Comparison of ENCODE assay signal across 8 mouse cellular contexts in genomic region chr6:122763844-122764445, GRCm38 (mm10). TPM values are rescaled to one million over a fixed set of nuclear protein-coding genes. Genes with fewer than 3 reads are reported as not detected.
DNase-seq lines count a peak whose midpoint lies in the region; ATAC-seq and TF ChIP-seq lines count a peak whose summit lies in the region.

No protein-coding gene starts in this region.

- ATAC-seq in hematopoietic stem cell, adult 5-6 weeks (replicated peaks in 1 of 2; ENCODE audit: insufficient read depth in 1 of 2, low FRiP score in 2 of 2, low TSS enrichment in 1 of 2, low read depth in 1 of 2, poor library complexity in 2 of 2, severe bottlenecking in 2 of 2) = peak; percentile 34 to 58
- ATAC-seq in megakaryocyte, adult 5-6 weeks (ENCODE audit: poor library complexity, severe bottlenecking) = peak; percentile 41

- TF ChIP-seq POLR2A in ES-Bruce4 (IDR thresholded peaks at IDR 0.05; ENCODE audit: insufficient read depth, low read length) = no peak

- TF ChIP-seq EP300 in ES-Bruce4 (IDR thresholded peaks at IDR 0.05; ENCODE audit: insufficient read depth, low read depth, low read length) = no peak

- H3K4me3 ChIP-seq in gastrocnemius, adult 2 months = peak overlapping the region; percentile 71
- H3K4me3 ChIP-seq in ES-Bruce4 (ENCODE audit: low read depth, low read length) = peak overlapping the region; percentile 49

- H3K9me3 ChIP-seq in ES-Bruce4 (replicated peaks; ENCODE audit: control insufficient read depth, insufficient read depth, low read length, poor library complexity, severe bottlenecking) = no peaks in the 10 kb centered on the region

- TF ChIP-seq CTCF in gastrocnemius, adult 2 months (IDR thresholded peaks at IDR 0.05) = no peak
- no peak for TF ChIP-seq CTCF in ES-Bruce4 (IDR thresholded peaks at IDR 0.05; ENCODE audit: low read depth, low read length)

- H3K9ac ChIP-seq in ES-Bruce4 (ENCODE audit: low read depth, poor library complexity, severe bottlenecking) = peak overlapping the region; percentile 56

- H3K4me1 ChIP-seq in ES-Bruce4 (ENCODE audit: control insufficient read depth, insufficient read depth, low read length) = peaks cover 6% of the 10 kb centered on the region

- no peaks in the 10 kb centered on the region for H3K27me3 ChIP-seq in ES-Bruce4 (ENCODE audit: control insufficient read depth, insufficient read depth, low read length, poor library complexity, severe bottlenecking)

- H3K27ac ChIP-seq in gastrocnemius, adult 2 months = no peak overlapping the region
- peak overlapping the region; percentile 97 for H3K27ac ChIP-seq in ES-Bruce4 (ENCODE audit: insufficient read depth, low read length)

- DNase-seq in gastrocnemius, adult 2 months = no peak
- no peak for DNase-seq in gastrocnemius, postnatal 4 days (ENCODE audit: low spot score in 2 of 2)
- no peak for DNase-seq in adrenal gland, postnatal 36 days
- no peak for DNase-seq in spleen, adult 12 weeks (ENCODE audit: low spot score)
- no peak for DNase-seq in MN1 (ENCODE audit: low spot score)

- no peaks in the 10 kb centered on the region for H3K36me3 ChIP-seq in ES-Bruce4 (ENCODE audit: control insufficient read depth, insufficient read depth, low read length, poor library complexity, severe bottlenecking)

- intact Hi-C loops in gastrocnemius, adult 2 months (cut with DNase I) = no loop called here

RNA-seq across cellular contexts. Expression of gene Slc2a3, which starts 37.5 kb away (rescaled TPM):
- 1 to 10 TPM; 1.7 to 7.6 TPM for total RNA-seq in gastrocnemius, adult 2 months (2021)
- total RNA-seq in gastrocnemius, postnatal 4 days (2021) = 1 to 10 TPM; 2.7 to 4.8 TPM
- polyA plus RNA-seq in ES-Bruce4 (2011; ENCODE audit: insufficient read depth, insufficient read length, low read depth, missing spikeins) = 1,494 and 1,686 TPM in 2 replicates
- 64.6 and 82.1 TPM in 2 replicates for total RNA-seq in hematopoietic stem cell, adult 5-6 weeks (2017)
- 44.5 and 48.4 TPM in 2 replicates for total RNA-seq in megakaryocyte, adult 5-6 weeks (2015)
- total RNA-seq in megakaryocyte, adult 5-6 weeks (2017) = 51.4 and 63.5 TPM in 2 replicates
- 1 to 10 TPM; 5.8 to 9.6 TPM for total RNA-seq in adrenal gland, postnatal 36 days (2021)

RNA-seq across cellular contexts. Expression of gene Foxj2, which starts 55.8 kb away (rescaled TPM):
- total RNA-seq in gastrocnemius, adult 2 months (2021) = 10 to 100 TPM; 26.4 to 29.1 TPM
- total RNA-seq in gastrocnemius, postnatal 4 days (2021) = 10 to 100 TPM; 22.4 to 25.4 TPM
- polyA plus RNA-seq in ES-Bruce4 (2011; ENCODE audit: insufficient read depth, insufficient read length, low read depth, missing spikeins) = 10.9 and 11.6 TPM in 2 replicates
- total RNA-seq in hematopoietic stem cell, adult 5-6 weeks (2017) = 8.9 and 9.7 TPM in 2 replicates
- total RNA-seq in megakaryocyte, adult 5-6 weeks (2015) = 35.6 and 43.1 TPM in 2 replicates
- 10.2 and 16.1 TPM in 2 replicates for total RNA-seq in megakaryocyte, adult 5-6 weeks (2017)
- 10 to 100 TPM; 18.5 to 19.6 TPM for total RNA-seq in adrenal gland, postnatal 36 days (2021)

RNA-seq across cellular contexts. Expression of gene Nanog, which starts 56.7 kb away (rescaled TPM):
- not detected for total RNA-seq in gastrocnemius, adult 2 months (2021)
- total RNA-seq in gastrocnemius, postnatal 4 days (2021) = not detected
- polyA plus RNA-seq in ES-Bruce4 (2011; ENCODE audit: insufficient read depth, insufficient read length, low read depth, missing spikeins) = 610 and 613 TPM in 2 replicates
- not detected in 2 replicates for total RNA-seq in hematopoietic stem cell, adult 5-6 weeks (2017)
- total RNA-seq in megakaryocyte, adult 5-6 weeks (2015) = not detected in 2 replicates
- not detected in 2 replicates for total RNA-seq in megakaryocyte, adult 5-6 weeks (2017)
- total RNA-seq in adrenal gland, postnatal 36 days (2021) = not detected
